Mouse (Mus musculus): ENCODE data around the gene Gm3371.
"Not testable (repeated sequence)": the region's sequence is repeated elsewhere in the genome, so short reads cannot be mapped to it uniquely, and the experiment has no call there.

DNA sequence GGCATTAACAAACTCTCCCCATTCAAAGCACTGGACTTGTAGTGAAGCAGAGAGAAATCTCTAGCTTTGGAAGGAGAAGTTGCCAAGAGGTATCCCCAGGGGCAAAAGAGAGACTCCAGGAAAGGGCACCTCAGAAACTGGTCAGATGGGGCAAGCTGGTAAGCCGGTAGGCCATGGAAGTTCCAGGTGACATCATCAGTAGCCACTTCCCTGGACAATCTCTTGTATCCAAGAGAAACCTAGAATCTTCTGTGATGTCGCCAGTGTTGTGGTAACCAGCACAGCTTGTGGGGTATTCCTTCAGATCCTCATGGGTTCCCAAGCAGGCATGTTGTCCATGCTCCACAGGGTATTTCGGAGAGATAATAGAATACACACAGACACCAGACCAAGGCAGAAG, 22.8 kb upstream of the Gm3371 start, which contains the start of gene Gm8232:
- TF ChIP-seq CTCF, EP300 (IDR thresholded peaks at IDR 0.05; ENCODE audit: low read depth): not testable (repeated sequence)

All from liver, embryonic 14.5 days (tissue).